Mouse (Mus musculus) kidney, adult 2 months (tissue): ENCODE measurements around the gene Hist1h4h. TPM values are rescaled to one million over a fixed set of nuclear protein-coding genes. Genes with fewer than 3 reads are reported as not detected.
A peak's percentile ranks its signal among the peaks of the same experiment; 100 is the strongest.
"Not testable (repeated sequence)": the region's sequence is repeated elsewhere in the genome, so short reads cannot be mapped to it uniquely, and the experiment has no call there.

Experiments used
- DNase-seq: peaks from one replicate; pipeline ENCODE4 v3.0.0; 2021
- H3K27ac ChIP-seq: fragments of 200-500 bp; 2 replicates; pipeline ENCODE4 v1.5.1; 2012; ENCODE audit warnings: low read depth, low read length, control low read depth, inconsistent platforms; ENCODE audit not compliant: insufficient read depth
- H3K27me3 ChIP-seq: fragments of 200-500 bp; replicated peaks from 2 replicates; pipeline ENCODE4 v1.6.1; 2012; ENCODE audit warnings: mild to moderate bottlenecking, moderate library complexity, low read length, inconsistent platforms; ENCODE audit not compliant: control insufficient read depth, insufficient read depth
- H3K36me3 ChIP-seq: fragments of 200-500 bp; 2 replicates; pipeline ENCODE4 v1.6.1; 2012; ENCODE audit warnings: mild to moderate bottlenecking, moderate library complexity, low read length, inconsistent platforms; ENCODE audit not compliant: control insufficient read depth, insufficient read depth
- H3K4me1 ChIP-seq: fragments of 200-500 bp; 2 replicates; pipeline ENCODE4 v1.6.1; 2011; ENCODE audit warnings: low read length; ENCODE audit not compliant: control insufficient read depth, insufficient read depth
- H3K4me3 ChIP-seq: fragments of 200-500 bp; 2 replicates; pipeline ENCODE4 v1.5.1; 2011; ENCODE audit warnings: mild to moderate bottlenecking, low read depth, low read length, control low read depth; ENCODE audit not compliant: insufficient read depth
- CTCF ChIP-seq: fragments of 200-500 bp; conservative IDR thresholded peaks from 2 replicates; pipeline ENCODE4 v1.5.1; 2011; ENCODE audit warnings: low read depth, mild to moderate bottlenecking, control low read depth, low read length, moderate library complexity, mixed read lengths; ENCODE audit not compliant: insufficient read depth, insufficient read length
- POLR2A ChIP-seq: fragments of 200-500 bp; IDR thresholded peaks from one replicate; pipeline ENCODE4 v1.6.1; 2011; ENCODE audit warnings: low read depth, low read length, control low read depth
- WGBS: fragments of 180-500 bp; shearing (Covaris S2); methylation state at CpG from one replicate; pipeline ENCODE4 v1.1.7; 2018; 5-methylcytosine and 5-hydroxymethylcytosine counted together
- polyA plus RNA-seq: library from polyadenylated mRNA; depleted of rRNA; stranded (reverse); fragments of >200 nt; gene quantifications from 2 replicates; pipeline ENCODE4 v1.2.3, GENCODE M21; 2012

Gene Hist1h4h
- polyA plus RNA-seq, 1 experiment: 44.7 TPM

- WGBS: 62% methylated on average over 5 of the region's 5 CpGs
- DNase-seq: no peak
- H3K4me3 ChIP-seq: no peak overlapping the region
- H3K4me1 ChIP-seq: peaks cover 6% of the 10 kb centered on the region; the same call in 1 of the 2 replicates
- no peaks in the 10 kb centered on the region for H3K27me3 ChIP-seq
- H3K36me3 ChIP-seq: no peaks in the 10 kb centered on the region
- no peak overlapping the region for H3K27ac ChIP-seq
- no peak for TF ChIP-seq POLR2A
These were observed 1.8 kb upstream of the Hist1h4h start for GRCm38 (mm10) chr13:23529005-23529404.

DNA sequence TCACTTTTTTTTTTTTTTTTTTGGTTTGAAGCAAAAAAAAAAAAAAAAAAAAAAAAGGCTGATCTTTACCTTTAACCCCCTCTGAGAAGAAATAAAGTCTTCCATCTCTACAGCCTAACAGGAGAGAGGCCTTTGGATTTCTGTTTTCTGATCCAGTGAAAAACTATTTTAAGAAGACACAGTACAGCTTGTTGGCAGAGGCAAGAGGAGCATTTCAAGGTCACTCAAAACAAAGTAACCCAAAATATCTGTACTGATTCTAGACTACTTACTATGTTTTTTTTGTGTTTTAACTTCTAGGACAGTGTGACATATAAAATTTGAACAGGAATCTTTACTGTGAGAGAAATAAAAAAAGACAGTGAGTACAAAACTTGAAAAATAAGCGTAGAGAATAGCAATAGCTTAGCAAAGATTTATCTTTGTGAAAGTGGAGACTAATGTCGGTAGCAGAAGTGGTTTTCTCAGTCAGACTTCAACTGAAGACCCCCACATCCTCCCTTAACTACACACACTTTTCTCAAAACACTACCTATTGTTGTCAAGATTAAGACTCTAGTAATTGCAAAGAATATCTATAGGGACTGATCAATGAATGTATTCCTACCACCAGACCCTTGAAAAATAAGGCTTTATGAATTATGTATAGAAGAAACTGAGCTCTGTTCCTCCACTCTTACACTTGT is 1.2 kb upstream of the Hist1h4h start:
- Histone ChIP-seq H3K36me3 (no peaks in the 10 kb centered on the region), H3K4me3 (no peak overlapping the region), H3K4me1 (peaks cover 9% of the 10 kb centered on the region; the same call in 1 of the 2 replicates), H3K27me3 (no peaks in the 10 kb centered on the region), H3K27ac (no peak overlapping the region)
- TF ChIP-seq POLR2A (no peak), CTCF (no peak)
- DNase-seq: no peak
- WGBS: 33% methylated on average over 2 of the region's 2 CpGs

GRCm38 (mm10) chr13:23530181-23530900 is 509 bp upstream of the Hist1h4h start:
- WGBS: under 1% methylated on average over 20 of the region's 20 CpGs
- Histone ChIP-seq H3K27ac (peak overlapping the region; percentile 94), H3K27me3 (no peaks in the 10 kb centered on the region), H3K4me1 (peaks cover 11% of the 10 kb centered on the region; the same call in 1 of the 2 replicates), H3K4me3 (peak overlapping the region; percentile 59), H3K36me3 (no peaks in the 10 kb centered on the region)
- TF ChIP-seq POLR2A: no peak
- no peak for TF ChIP-seq CTCF
- DNase-seq: peak; percentile 83

DNA sequence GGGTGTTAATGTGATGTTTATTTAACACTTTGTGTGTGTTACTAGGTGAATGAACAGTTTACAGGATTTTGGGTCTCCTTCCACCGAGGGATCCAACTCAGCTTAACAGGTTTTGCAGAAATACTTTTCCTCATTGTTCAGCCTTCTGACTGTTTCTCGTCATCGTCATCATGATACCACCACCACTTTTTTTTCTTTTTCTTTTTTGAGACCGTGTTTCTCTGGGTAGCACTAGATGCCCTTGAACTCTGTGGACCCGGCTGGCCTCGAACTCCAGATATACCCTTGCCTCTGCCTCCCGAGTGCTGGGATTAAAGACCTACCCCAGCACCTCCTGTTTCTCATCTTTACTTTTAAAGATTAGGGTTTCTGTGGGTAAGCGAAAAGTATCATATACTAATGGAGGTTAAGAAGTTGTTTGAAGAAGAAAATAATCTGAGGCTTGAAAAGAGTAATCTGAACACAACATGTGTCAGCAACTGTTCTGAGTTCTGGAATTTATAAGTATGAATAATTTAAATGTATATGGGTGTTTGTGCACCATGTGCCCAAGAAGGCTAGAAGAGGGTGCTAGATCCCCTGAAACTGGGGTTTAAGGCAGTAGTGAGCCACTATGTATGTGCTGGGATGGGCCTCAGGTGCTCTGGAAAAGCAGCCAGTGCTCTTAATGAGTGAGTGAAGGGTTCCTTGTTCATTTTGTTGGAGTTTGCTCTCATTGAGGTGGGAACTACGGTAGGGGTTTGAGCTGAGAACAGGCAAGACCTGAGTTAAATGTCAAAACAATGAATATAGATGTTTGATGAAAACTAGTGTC is 1.6 kb downstream of the Hist1h4h start:
- WGBS: 20% methylated on average over 9 of the region's 9 CpGs
- H3K4me3 ChIP-seq: 0 out of 2 replicates have a peak overlapping the region, but pooled peaks have one; percentile 12
- no peak for DNase-seq
- no peaks in the 10 kb centered on the region for H3K27me3 ChIP-seq
- H3K4me1 ChIP-seq: peaks cover 11% of the 10 kb centered on the region; the same call in 1 of the 2 replicates
- no peak for TF ChIP-seq POLR2A
- TF ChIP-seq CTCF: no peak
- H3K36me3 ChIP-seq: no peaks in the 10 kb centered on the region
- no peak overlapping the region for H3K27ac ChIP-seq

- Histone ChIP-seq H3K4me3 (peak within 1 kb of the TSS; percentile 50; the same call in 1 of the 2 replicates), H3K4me1 (peaks cover 11% of the 10 kb centered on the region; the same call in 1 of the 2 replicates)
- H3K36me3 ChIP-seq, H3K27me3 ChIP-seq, H3K27ac ChIP-seq: not testable (repeated sequence)
- WGBS: under 1% methylated on average over 25 of the region's 53 CpGs
- DNase-seq: peak; percentile 70
These were observed 2.9 kb downstream of the Hist1h4h start, which contains the start of gene Hist1h2af for GRCm38 (mm10) chr13:23533560-23534367. Gene Hist1h2af, plus strand, starts transcription at chr13:23533906.

DNA sequence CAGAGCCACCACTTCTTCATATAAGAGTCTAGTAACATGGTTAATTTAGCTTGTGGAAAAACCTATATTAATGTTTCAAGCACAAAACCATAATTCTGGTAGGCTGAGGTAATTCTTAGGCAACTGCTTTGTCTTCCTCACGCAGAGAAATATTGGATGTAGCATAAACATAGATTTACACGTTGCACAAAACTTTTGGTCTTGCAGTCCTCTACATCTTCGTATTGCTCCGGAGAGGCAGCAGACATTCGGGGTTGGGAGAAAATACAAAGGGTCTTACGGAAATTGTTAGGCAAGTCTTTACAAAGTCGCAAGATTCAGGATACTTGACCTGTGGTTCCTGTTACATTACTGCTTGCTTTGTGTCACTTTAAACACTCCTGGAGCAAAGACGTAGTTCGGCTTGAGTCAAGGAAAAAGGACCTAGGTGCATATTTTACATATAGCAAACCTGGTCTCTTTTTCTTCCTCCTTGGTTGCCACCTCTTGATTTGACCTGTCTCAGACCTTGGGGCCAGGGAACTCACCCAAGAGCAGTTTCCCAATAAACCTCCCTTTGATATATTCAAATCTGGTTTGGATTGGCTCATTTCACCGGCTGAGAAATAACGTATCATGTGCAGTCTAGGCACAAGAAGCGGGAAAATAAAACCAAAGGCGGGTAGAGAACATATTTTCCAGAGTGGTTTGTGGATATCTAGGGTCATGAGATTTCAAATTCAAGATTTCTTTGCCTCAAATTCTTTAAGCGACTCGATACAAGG is 3.7 kb downstream of the Hist1h4h start:
- Histone ChIP-seq H3K27ac (no peak overlapping the region), H3K4me1 (peaks cover 11% of the 10 kb centered on the region; the same call in 1 of the 2 replicates), H3K27me3 (no peaks in the 10 kb centered on the region), H3K4me3 (no peak overlapping the region), H3K36me3 (no peaks in the 10 kb centered on the region)
- no peak for DNase-seq
- under 1% methylated on average over 15 of the region's 15 CpGs for WGBS
- TF ChIP-seq CTCF (no peak), POLR2A (no peak)

DNA sequence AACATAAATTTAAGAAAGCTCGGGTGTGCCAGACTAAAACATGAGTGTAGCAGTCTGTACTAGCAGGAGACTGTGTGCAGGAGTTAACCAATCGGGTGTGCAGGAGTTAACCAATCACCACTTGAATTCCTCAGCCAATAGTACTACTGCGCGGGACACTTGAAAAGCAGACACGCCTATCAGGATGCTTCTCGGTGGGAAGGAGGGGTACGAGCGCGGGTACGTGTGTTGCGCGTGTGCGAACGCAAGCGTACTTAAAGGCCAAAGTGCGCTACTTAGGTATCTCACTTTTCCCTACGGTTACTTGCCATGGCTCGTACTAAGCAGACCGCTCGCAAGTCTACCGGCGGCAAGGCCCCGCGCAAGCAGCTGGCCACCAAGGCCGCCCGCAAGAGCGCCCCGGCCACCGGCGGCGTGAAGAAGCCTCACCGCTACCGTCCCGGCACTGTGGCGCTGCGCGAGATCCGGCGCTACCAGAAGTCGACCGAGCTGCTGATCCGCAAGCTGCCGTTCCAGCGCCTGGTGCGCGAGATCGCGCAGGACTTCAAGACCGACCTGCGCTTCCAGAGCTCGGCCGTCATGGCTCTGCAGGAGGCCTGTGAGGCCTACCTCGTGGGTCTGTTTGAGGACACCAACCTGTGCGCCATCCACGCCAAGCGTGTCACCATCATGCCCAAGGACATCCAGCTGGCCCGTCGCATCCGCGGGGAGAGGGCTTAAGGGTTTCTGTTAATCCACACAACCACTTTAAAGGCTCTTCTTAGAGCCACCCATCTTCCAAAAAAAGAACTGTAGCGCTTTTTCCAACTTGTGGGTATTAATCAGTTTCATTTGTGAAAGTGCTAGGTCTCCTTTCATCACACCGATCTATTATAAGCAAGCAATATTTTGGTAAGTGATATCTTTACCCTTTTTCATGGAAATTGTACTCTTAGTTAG is 4.6 kb downstream of the Hist1h4h start, which contains the start of gene Hist1h3g:
Gene Hist1h3g (plus strand): TSS at position 286 of the 939 bp plus-strand sequence.
- H3K4me3 ChIP-seq: peak within 1 kb of the TSS; percentile 45
- not testable (repeated sequence) for H3K27me3 ChIP-seq, H3K27ac ChIP-seq, H3K36me3 ChIP-seq
- WGBS: 1% methylated on average over 48 of the region's 62 CpGs
- peaks cover 11% of the 10 kb centered on the region; the same call in 1 of the 2 replicates for H3K4me1 ChIP-seq
- peak; percentile 94 for DNase-seq
